Mouse (Mus musculus): ENCODE results near the gene Tmem11. TPM values are rescaled to one million over a fixed set of nuclear protein-coding genes. Genes with fewer than 3 reads are reported as not detected.

Tmem11 gene
- polyA plus RNA-seq, 1 experiment = 61.5 TPM

GRCm38 (mm10) chr11:60867904-60868303 is 11.2 kb downstream of the Tmem11 start:
- Histone ChIP-seq H3K79me2 (ENCODE audit: control insufficient read depth, insufficient read depth) (peaks cover 100% of the 10 kb centered on the region), H3K36me3 (ENCODE audit: control insufficient read depth, insufficient read depth) (peaks cover 30% of the 10 kb centered on the region), H3K79me3 (ENCODE audit: low read depth) (peaks cover 90% of the 10 kb centered on the region), H3ac (ENCODE audit: control insufficient read depth, insufficient read length, low read depth) (no peak overlapping the region), H3K27me3 (ENCODE audit: control insufficient read depth, insufficient read depth, insufficient read length) (no peaks in the 10 kb centered on the region), H3K4me3 (ENCODE audit: insufficient read depth, poor library complexity, severe bottlenecking) (no peak overlapping the region)
- TF ChIP-seq USF1 (IDR thresholded peaks at IDR 0.05; ENCODE audit: low read depth) (no peak), FOSL1 (IDR thresholded peaks at IDR 0.05; ENCODE audit: insufficient read depth, low read length, poor library complexity, severe bottlenecking) (no peak), CEBPB (IDR thresholded peaks at IDR 0.05; ENCODE audit: low read depth) (no peak), MYOG (IDR thresholded peaks at IDR 0.05; ENCODE audit: control insufficient read depth, extremely low read depth, insufficient read length) (no peak), MYOD1 (IDR thresholded peaks at IDR 0.05; ENCODE audit: control insufficient read depth, insufficient read length, low read depth) (no peak), CTCF (IDR thresholded peaks at IDR 0.05; ENCODE audit: control insufficient read depth, insufficient read depth, insufficient read length) (no peak), MAX (IDR thresholded peaks at IDR 0.05) (no peak)

GRCm38 (mm10) chr11:60867456-60867855 is 11.6 kb downstream of the Tmem11 start:
- Histone ChIP-seq H3ac (ENCODE audit: control insufficient read depth, insufficient read length, low read depth) (no peak overlapping the region), H3K4me3 (ENCODE audit: insufficient read depth, poor library complexity, severe bottlenecking) (no peak overlapping the region), H3K27me3 (ENCODE audit: control insufficient read depth, insufficient read depth, insufficient read length) (no peaks in the 10 kb centered on the region), H3K79me2 (ENCODE audit: control insufficient read depth, insufficient read depth) (peaks cover 100% of the 10 kb centered on the region), H3K36me3 (ENCODE audit: control insufficient read depth, insufficient read depth) (peaks cover 32% of the 10 kb centered on the region), H3K79me3 (ENCODE audit: low read depth) (peaks cover 88% of the 10 kb centered on the region)
- no peak for TF ChIP-seq USF1 (IDR thresholded peaks at IDR 0.05; ENCODE audit: low read depth)
- no peak for TF ChIP-seq MAX (IDR thresholded peaks at IDR 0.05)
- no peak for TF ChIP-seq MYOD1 (IDR thresholded peaks at IDR 0.05; ENCODE audit: control insufficient read depth, insufficient read length, low read depth)

- no peak for TF ChIP-seq FOSL1 (IDR thresholded peaks at IDR 0.05; ENCODE audit: insufficient read depth, low read length, poor library complexity, severe bottlenecking)
- no peak for TF ChIP-seq MYOD1 (IDR thresholded peaks at IDR 0.05; ENCODE audit: control insufficient read depth, insufficient read length, low read depth)
- no peak for TF ChIP-seq MAX (IDR thresholded peaks at IDR 0.05)
- TF ChIP-seq USF1 (IDR thresholded peaks at IDR 0.05; ENCODE audit: low read depth) = no peak
- no peak for TF ChIP-seq MYOG (IDR thresholded peaks at IDR 0.05; ENCODE audit: control insufficient read depth, extremely low read depth, insufficient read length)
- TF ChIP-seq CEBPB (IDR thresholded peaks at IDR 0.05; ENCODE audit: low read depth) = no peak
- TF ChIP-seq CTCF (IDR thresholded peaks at IDR 0.05; ENCODE audit: control insufficient read depth, insufficient read depth, insufficient read length) = no peak
- Histone ChIP-seq H3K4me3 (ENCODE audit: insufficient read depth, poor library complexity, severe bottlenecking) (no peak overlapping the region), H3ac (ENCODE audit: control insufficient read depth, insufficient read length, low read depth) (no peak overlapping the region), H3K79me3 (ENCODE audit: low read depth) (peaks cover 77% of the 10 kb centered on the region), H3K79me2 (ENCODE audit: control insufficient read depth, insufficient read depth) (peaks cover 94% of the 10 kb centered on the region), H3K36me3 (ENCODE audit: control insufficient read depth, insufficient read depth) (peaks cover 46% of the 10 kb centered on the region), H3K27me3 (ENCODE audit: control insufficient read depth, insufficient read depth, insufficient read length) (no peaks in the 10 kb centered on the region)
Measured at GRCm38 (mm10) chr11:60866021-60866420, 13.1 kb downstream of the Tmem11 start.

GRCm38 (mm10) chr11:60864916-60865315 is 14.2 kb downstream of the Tmem11 start:
- no peak overlapping the region for H3ac ChIP-seq (ENCODE audit: control insufficient read depth, insufficient read length, low read depth)
- no peak for TF ChIP-seq CTCF (IDR thresholded peaks at IDR 0.05; ENCODE audit: control insufficient read depth, insufficient read depth, insufficient read length)
- H3K79me3 ChIP-seq (ENCODE audit: low read depth) = peaks cover 66% of the 10 kb centered on the region
- peaks cover 48% of the 10 kb centered on the region for H3K36me3 ChIP-seq (ENCODE audit: control insufficient read depth, insufficient read depth)
- H3K79me2 ChIP-seq (ENCODE audit: control insufficient read depth, insufficient read depth) = peaks cover 83% of the 10 kb centered on the region
- H3K27me3 ChIP-seq (ENCODE audit: control insufficient read depth, insufficient read depth, insufficient read length) = no peaks in the 10 kb centered on the region
- H3K4me3 ChIP-seq (ENCODE audit: insufficient read depth, poor library complexity, severe bottlenecking) = no peak overlapping the region

GRCm38 (mm10) chr11:60864166-60864565 is 14.9 kb downstream of the Tmem11 start:
- no peak for TF ChIP-seq MAX (IDR thresholded peaks at IDR 0.05)
- Histone ChIP-seq H3ac (ENCODE audit: control insufficient read depth, insufficient read length, low read depth) (no peak overlapping the region), H3K4me3 (ENCODE audit: insufficient read depth, poor library complexity, severe bottlenecking) (no peak overlapping the region), H3K27me3 (ENCODE audit: control insufficient read depth, insufficient read depth, insufficient read length) (no peaks in the 10 kb centered on the region), H3K79me3 (ENCODE audit: low read depth) (peaks cover 59% of the 10 kb centered on the region), H3K36me3 (ENCODE audit: control insufficient read depth, insufficient read depth) (peaks cover 48% of the 10 kb centered on the region), H3K79me2 (ENCODE audit: control insufficient read depth, insufficient read depth) (peaks cover 75% of the 10 kb centered on the region)

- Histone ChIP-seq H3K27me3 (ENCODE audit: control insufficient read depth, insufficient read depth, insufficient read length) (no peaks in the 10 kb centered on the region), H3K4me3 (ENCODE audit: insufficient read depth, poor library complexity, severe bottlenecking) (no peak overlapping the region), H3K79me2 (ENCODE audit: control insufficient read depth, insufficient read depth) (peaks cover 65% of the 10 kb centered on the region), H3ac (ENCODE audit: control insufficient read depth, insufficient read length, low read depth) (no peak overlapping the region), H3K36me3 (ENCODE audit: control insufficient read depth, insufficient read depth) (peaks cover 48% of the 10 kb centered on the region), H3K79me3 (ENCODE audit: low read depth) (peaks cover 54% of the 10 kb centered on the region)
- TF ChIP-seq MAX (IDR thresholded peaks at IDR 0.05) (no peak), FOSL1 (IDR thresholded peaks at IDR 0.05; ENCODE audit: insufficient read depth, low read length, poor library complexity, severe bottlenecking) (no peak), CEBPB (IDR thresholded peaks at IDR 0.05; ENCODE audit: low read depth) (no peak), USF1 (IDR thresholded peaks at IDR 0.05; ENCODE audit: low read depth) (no peak), MYOD1 (IDR thresholded peaks at IDR 0.05; ENCODE audit: control insufficient read depth, insufficient read length, low read depth) (no peak), CTCF (IDR thresholded peaks at IDR 0.05; ENCODE audit: control insufficient read depth, insufficient read depth, insufficient read length) (no peak), MYOG (IDR thresholded peaks at IDR 0.05; ENCODE audit: control insufficient read depth, extremely low read depth, insufficient read length) (no peak)
Measured at GRCm38 (mm10) chr11:60863196-60863595, 15.9 kb downstream of the Tmem11 start.
